Mouse (Mus musculus) cerebellum, postnatal 14 days (tissue): ENCODE data around the gene Mb.

Experiments
- DNase-seq, 2 experiments: peaks; one replicate each; pipeline ENCODE4 v3.0.0; 2021; ENCODE audit warnings: mixed read lengths in 2 of 2

The Mb gene

DNA sequence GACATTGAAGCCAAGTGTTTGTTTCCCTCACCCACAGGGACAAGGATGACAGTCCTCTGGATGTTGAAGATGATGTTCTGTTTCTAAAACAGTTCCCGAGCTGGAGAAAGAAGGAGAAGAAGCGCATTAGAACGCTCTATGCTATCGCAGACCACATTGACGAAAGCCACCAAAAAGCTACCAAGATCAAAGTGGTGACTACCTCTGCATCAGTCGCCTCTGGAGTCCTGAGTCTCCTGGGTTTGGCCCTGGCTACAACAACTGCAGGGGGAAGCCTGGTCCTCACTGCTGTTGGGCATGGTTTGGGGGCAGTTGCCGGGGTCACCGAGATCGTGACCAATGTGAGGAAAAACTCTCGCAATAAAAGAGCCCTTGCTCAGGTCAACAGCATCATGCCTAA is at the start of gene Mb:
TSS of gene Mb (minus strand) at position 101 of the 400 bp plus-strand sequence.
- no peak for DNase-seq

DNA sequence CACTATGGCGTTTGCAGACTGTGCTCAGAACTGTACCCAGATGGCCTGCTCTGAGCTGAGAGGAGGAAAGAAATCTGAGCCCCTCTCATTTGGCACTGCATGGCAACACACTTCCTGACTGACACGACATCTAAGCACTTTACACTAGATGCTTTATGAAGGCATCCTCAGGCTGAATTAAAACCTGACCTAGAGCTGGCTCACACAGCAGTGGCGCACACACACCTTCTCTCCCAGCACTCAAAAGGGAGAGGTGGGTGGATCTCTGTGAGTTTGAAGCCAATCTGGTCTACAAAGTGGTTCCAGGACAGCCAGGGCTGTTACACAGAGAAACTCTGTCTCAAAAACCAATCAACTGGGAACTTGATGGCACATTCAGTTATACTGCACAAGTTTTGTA is 49.3 kb upstream of the Mb start:
- DNase-seq: no peak

DNA sequence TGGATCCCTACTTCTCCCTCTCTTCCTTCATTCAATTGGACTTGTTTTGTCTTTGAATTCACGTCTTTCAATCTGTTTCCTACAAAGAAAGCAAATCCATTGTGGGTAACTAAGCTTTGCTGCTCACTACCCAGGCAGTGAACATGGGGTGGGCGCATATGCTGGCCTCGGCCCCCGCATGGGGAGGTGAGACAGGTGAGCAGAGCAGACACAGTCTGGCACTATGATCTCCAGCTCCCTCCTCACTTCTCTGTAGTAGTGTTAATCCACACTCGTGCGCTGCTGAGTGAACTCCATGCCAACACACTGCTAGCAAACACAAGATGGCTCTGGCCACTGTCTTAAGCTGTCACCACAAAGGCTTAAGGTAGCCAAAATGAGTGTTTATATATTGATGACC is 46.9 kb upstream of the Mb start:
- DNase-seq: no peak

- no peak for DNase-seq
Observed at GRCm38 (mm10) chr15:77095216-77095615, 44.7 kb upstream of the Mb start.

- no peak for DNase-seq
Observed at GRCm38 (mm10) chr15:77094431-77094830, 44.0 kb upstream of the Mb start.

- no peak for DNase-seq
Observed at GRCm38 (mm10) chr15:77091394-77091793, 40.9 kb upstream of the Mb start.

DNA sequence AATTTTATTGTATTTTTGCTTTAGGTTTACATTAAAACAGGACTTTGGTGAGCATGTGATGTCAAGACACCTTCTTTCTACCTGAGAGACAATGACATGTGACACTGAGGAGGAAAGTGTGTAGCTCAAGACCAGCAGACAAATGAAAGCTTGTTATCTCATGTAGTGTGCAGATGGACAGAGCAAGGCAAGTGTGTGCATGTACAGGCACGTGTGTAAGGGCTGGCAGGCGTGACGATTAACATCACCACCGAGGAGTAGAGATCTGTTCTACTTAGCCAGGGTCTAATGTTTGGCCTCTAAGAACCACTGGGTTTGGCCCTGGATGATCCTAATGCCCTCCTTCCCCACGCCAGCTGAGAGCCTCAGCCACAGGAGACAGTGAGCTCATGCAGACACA is 40.1 kb upstream of the Mb start:
- DNase-seq: no peak

DNA sequence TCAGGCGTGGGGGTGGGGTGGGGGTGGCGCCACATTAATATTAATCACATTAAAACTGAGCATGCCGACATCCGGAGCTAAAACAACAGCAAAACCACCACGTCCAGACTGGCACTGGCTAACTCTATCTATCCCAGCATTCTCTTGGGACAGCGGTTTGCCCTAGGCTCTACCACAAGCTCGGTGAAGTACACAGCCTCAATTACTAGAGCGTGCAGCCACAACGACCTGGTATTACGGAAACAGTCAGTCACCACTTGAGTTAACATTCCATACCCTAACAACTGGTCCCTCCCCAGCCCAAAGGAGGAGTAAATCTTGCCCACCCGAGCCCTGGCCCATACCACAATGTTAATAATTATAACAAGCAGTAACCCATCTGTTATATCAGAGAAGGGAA is 38.8 kb upstream of the Mb start:
- no peak for DNase-seq

- DNase-seq: no peak
Observed at GRCm38 (mm10) chr15:77086488-77086887, 36.0 kb upstream of the Mb start.

- peak in 1 of 2 experiments; percentile 36 for DNase-seq
Observed at GRCm38 (mm10) chr15:77085818-77086217, 35.3 kb upstream of the Mb start.

DNA sequence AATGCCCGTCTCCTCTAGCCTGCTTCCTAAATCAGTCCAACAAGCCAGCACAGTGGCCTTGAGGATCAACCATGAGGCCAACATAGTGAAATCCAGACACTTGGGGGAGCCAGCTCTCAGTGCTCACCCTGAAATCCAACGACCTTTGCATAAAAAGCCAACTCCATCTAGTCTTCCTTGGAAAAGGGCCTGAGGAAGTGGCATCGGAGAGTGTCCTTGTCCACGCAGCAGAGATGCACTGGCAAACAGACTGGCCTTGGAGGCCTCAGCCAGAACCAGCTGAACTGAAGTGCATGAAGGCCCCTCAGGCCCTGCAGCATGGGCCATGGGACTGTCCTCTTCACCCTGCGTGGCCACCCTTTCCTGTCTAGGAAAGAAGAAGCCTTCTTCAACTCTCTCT is 31.0 kb upstream of the Mb start:
- peak in 1 of 2 experiments; percentile 30 for DNase-seq

DNA sequence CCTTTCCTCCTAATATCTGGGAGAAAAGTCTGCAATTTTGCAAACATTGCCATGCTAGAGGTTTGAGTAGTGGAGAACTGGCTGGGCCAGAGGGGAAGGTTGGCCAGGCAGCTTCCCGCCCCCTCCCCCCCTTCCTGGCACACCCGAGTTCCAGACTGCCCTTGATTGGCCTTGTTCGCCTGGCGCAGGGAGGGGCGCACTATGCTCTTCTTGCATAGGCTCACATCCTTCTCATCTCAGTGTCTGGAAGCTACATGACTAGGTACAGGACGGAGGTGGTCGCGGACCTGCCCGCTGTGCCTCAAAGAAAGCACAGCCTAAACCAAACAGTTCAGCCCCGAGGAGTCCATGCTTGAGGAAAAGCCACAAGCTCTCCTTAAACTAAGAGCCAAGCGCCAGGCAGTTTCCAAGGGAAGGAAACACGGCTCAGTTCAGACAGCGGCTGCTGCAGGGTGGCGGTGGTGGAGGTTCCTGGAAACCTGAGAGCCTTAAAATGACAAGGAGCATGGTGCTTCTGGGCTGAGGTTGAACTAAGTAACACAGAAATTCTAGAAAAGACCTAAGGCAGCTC is 30.3 kb upstream of the Mb start:
- peak; percentile 63 to 70 for DNase-seq

DNA sequence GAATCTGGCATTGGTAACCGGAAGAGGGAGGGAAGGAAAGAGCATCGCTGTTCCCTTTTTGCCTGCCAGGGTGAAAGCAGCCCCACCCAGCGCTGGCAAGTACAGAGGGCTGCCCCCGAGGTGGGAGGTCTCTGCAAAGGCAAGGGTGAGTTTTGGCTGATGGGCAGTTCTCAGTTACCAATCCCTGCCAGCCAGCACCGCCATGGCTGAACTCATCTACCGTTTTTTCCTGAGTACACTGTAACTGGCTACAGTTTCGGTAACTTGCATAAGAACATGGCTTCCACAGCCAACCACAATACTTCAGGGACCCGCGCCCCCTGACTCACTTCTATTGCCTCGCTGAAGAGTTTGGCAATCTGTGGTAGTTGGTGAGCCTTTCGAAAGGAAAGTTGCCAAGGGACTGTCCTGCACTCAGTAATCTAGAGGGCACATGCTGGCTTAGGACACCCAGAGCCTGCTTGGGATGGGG is 29.5 kb upstream of the Mb start:
- DNase-seq: peak; percentile 59 to 70

GRCm38 (mm10) chr15:77079256-77079822 is 28.9 kb upstream of the Mb start:
- no peak for DNase-seq

- no peak for DNase-seq
Observed at GRCm38 (mm10) chr15:77078786-77079185, 28.3 kb upstream of the Mb start.

DNA sequence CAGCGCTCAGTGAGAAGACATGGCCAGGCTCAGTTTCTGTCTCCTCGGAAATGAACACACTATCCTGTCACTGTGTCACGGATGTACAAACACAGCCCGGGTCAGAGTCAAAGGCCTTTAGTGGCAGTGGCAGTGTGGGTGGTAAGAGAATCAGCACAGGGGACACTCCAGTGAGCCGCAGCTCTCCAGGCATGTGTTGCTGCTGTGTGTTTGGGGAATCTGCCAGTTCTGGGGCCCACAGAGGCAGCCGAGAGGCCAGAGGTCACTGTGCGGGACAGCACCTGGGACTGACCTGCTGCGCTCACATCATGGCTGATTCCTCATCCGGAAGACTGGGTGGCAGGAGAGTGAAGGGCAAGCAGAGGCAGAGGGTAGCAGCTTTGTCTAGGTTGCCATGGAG is 27.4 kb upstream of the Mb start:
- no peak for DNase-seq

DNA sequence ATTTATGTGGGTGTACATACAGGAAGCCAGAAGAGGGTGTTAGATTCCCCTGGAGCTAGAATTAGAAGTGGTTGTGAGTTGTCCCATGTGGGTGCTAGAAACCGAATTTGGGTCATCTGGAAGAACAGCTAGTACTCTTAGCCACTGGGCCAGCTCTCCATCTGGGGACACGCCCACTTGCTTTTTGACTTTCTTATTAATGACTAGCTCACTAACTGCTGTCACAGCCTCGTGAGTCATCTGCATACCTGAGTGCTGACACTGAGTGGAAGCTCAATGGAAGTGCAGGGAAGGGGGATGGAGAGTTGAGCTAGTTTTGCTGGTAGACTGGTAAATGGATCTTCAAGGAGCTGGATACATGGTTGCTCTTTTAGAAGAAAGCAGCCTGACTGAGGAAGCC is 26.1 kb upstream of the Mb start:
- no peak for DNase-seq

- DNase-seq: no peak
Observed at GRCm38 (mm10) chr15:77072556-77073163, 22.2 kb upstream of the Mb start.

DNA sequence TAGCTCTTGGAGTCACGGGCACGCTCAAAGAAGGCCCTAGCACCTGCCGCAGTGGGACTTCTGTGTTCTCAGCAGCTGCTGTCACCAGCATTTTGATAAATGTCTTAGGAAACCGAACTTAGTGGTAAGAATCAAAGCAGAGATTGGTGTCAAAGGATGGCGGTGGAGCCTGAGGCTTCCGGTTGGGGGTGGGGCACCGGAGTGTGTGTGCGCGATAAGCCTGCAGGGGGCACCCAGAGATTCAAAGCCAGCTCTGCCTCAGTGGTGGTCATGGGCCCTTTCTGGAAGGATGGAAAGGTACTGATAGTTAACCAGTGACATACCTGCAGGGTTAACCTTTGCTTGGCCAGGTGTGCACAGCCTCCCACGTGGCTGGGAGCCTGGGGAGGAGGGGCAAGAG is 21.0 kb upstream of the Mb start:
- DNase-seq: peak; percentile 33 to 56

- DNase-seq: no peak
Observed at GRCm38 (mm10) chr15:77070745-77071268, 20.3 kb upstream of the Mb start.

DNA sequence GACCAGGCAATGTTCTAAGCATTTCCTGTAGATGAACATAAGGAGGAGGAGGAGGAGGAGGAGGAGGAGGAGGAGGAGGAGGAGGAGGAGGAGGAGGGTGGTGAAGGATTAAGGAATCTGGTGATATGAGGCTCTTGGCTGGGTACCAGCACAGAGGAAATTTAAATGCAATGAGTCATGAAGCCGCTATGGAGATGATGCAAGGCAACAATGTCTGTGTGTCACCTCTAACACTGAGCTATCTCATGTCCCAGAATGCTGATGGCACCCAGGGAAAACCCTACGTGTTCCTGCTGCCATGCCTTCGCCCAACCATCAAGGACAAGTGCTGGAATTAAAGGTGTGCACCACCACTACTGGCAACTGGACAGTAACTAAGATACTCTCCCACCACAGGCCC is 18.5 kb upstream of the Mb start:
- no peak for DNase-seq

- DNase-seq: peak; percentile 38 to 41
Observed at GRCm38 (mm10) chr15:77068439-77068861, 18.0 kb upstream of the Mb start.

- DNase-seq: no peak
Observed at GRCm38 (mm10) chr15:77066233-77066632, 15.8 kb upstream of the Mb start.

DNA sequence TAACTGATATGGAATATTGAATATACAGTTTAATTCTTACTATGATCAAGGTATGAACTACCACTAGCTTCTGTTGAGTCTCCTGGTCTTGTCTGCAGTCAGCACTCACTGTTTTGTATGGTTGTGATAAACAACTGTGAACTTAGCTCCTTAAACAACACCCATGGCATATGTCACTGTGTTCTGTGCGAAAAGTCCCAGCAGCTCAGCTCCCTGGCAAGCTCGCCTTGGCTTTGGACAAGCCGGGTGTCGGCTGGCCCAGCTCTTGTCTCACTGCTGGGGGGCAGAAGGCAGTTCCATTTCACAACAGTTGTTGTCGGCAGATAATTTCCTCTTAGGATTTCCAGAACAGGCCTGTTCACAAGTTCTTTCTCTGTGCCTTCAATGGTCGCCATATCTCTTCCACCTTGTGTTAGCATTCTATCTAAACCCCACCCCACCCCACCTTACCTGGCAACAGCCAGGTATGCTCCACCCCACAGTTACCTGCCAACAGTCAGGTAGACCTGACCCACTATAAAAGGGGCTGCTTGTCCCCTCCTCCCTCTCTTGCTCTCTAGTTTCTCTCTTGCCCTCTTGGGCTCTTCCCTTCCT is 14.9 kb upstream of the Mb start:
- no peak for DNase-seq
